Mouse (Mus musculus) intestine, postnatal 0 days (tissue): ENCODE measurements around the gene Col18a1. TPM values are rescaled to one million over a fixed set of nuclear protein-coding genes. Genes with fewer than 3 reads are reported as not detected.

Experiments used
- ATAC-seq: fragments of 200-750 bp; cut with Nextera tagmentation; 2 replicates; pipeline ENCODE4 v1.8.0; 2017; ENCODE audit warnings: mild to moderate bottlenecking, moderate TSS enrichment, moderate library complexity
- H3K27ac ChIP-seq: fragments of 300-500 bp; sonication (generic); 2 replicates; pipeline ENCODE4 v1.5.1; 2014; ENCODE audit warnings: mild to moderate bottlenecking, low read depth, low read length, moderate library complexity
- H3K27me3 ChIP-seq: fragments of 300-500 bp; sonication (generic); replicated peaks from 2 replicates; pipeline ENCODE4 v1.6.1; 2014; ENCODE audit warnings: low read length, mixed read lengths; ENCODE audit not compliant: control insufficient read depth, insufficient read depth
- H3K36me3 ChIP-seq: fragments of 300-500 bp; sonication (generic); 2 replicates; pipeline ENCODE4 v1.6.1; 2014; ENCODE audit warnings: mild to moderate bottlenecking, moderate library complexity; ENCODE audit not compliant: control insufficient read depth, insufficient read depth
- H3K4me1 ChIP-seq: fragments of 300-500 bp; sonication (generic); replicated peaks from 2 replicates; pipeline ENCODE4 v1.6.1; 2014; ENCODE audit warnings: antibody characterized with exemption, low read length, mixed read lengths; ENCODE audit not compliant: control insufficient read depth, insufficient read depth
- H3K4me2 ChIP-seq: fragments of 300-500 bp; sonication (generic); replicated peaks from 2 replicates; pipeline ENCODE4 v1.6.1; 2014; ENCODE audit warnings: low read depth, mild to moderate bottlenecking, moderate library complexity
- H3K4me3 ChIP-seq: fragments of 300-500 bp; sonication (generic); 2 replicates; pipeline ENCODE4 v1.5.1; 2014; ENCODE audit warnings: low read depth, low read length
- H3K9ac ChIP-seq: fragments of 300-500 bp; sonication (generic); 2 replicates; pipeline ENCODE4 v1.6.1; 2014; ENCODE audit warnings: mild to moderate bottlenecking, low read depth, low read length
- H3K9me3 ChIP-seq: fragments of 300-500 bp; sonication (generic); 2 replicates; pipeline ENCODE4 v1.6.1; 2016; ENCODE audit warnings: mixed run types; ENCODE audit not compliant: control insufficient read depth
- CTCF ChIP-seq: sonication (generic); IDR thresholded peaks from 2 replicates; pipeline ENCODE4 v1.5.1; 2016; ENCODE audit warnings: low read depth, mild to moderate bottlenecking, control low read depth, antibody characterized with exemption, moderate library complexity
- WGBS: fragments of 180-500 bp; shearing (Covaris S2); extraction: QIAGEN DNeasy Blood & Tissue Kit; methylation state at CpG from one replicate; pipeline ENCODE4 v1.1.7; 2014; 5-methylcytosine and 5-hydroxymethylcytosine counted together
- polyA plus RNA-seq: library from polyadenylated mRNA; unstranded; fragments of >200 nt; fragmentation: Nextera tagmentation; extraction: Ambion mirVana; gene quantifications from 2 replicates; pipeline ENCODE4 v1.2.1, GENCODE M21; 2015

The Col18a1 gene
- polyA plus RNA-seq, result 34.9 and 35.2 TPM in 2 replicates

DNA sequence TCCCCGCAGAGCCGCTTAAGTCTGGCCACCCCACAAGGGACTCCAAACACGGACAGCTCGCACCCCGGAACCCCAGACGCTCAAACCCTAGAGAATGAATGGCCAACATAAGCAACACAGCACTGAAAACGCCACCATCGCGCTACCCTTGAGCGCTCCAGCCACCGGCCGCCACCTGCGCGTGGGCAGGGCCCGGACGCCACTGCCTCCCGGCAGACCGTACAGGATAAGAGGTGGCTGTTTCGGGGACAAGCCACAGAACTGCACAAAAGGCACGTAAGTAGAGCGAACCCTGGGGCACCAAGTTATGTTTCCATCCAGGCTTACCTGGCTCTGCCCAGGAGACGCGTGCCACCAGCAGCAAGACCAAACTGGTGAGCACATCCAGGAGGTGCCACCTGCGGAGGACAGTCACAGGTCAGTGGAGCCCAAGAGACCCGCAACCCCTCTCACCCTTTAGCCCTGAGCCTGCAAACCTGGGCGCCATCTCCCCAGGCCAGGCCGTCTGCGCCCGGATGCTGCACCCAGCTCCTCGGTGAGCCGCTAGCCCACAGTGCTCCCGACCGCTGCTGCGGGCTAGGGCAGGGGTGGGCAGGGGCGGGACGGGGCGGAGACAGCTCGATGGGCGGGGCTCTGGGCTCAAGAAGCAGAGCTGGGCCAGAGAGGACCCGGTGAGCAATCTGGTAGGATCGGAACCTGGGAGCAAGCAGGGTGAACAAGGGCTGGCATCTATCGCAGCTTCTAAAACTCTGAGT is at the start of gene Col18a1:
Gene Col18a1 (minus strand): TSS at position 586 of the 755 bp plus-strand sequence.
- Histone ChIP-seq H3K4me2 (peak within 1 kb of the TSS; percentile 80), H3K4me3 (peak within 1 kb of the TSS; percentile 38), H3K27me3 (peaks cover 8% of the 10 kb centered on the region), H3K36me3 (no peaks in the 10 kb centered on the region), H3K9me3 (no peaks in the 10 kb centered on the region), H3K9ac (peak within 1 kb of the TSS; percentile 37; the same call in 1 of the 2 replicates), H3K27ac (no peak within 1 kb of the TSS), H3K4me1 (0 out of 2 replicates have a peak, but pooled peaks cover 3% of the 10 kb centered on the region)
- ATAC-seq, result peak; percentile 53
- TF ChIP-seq CTCF, result no peak
- 1% methylated on average over 42 of the region's 42 CpGs for WGBS

DNA sequence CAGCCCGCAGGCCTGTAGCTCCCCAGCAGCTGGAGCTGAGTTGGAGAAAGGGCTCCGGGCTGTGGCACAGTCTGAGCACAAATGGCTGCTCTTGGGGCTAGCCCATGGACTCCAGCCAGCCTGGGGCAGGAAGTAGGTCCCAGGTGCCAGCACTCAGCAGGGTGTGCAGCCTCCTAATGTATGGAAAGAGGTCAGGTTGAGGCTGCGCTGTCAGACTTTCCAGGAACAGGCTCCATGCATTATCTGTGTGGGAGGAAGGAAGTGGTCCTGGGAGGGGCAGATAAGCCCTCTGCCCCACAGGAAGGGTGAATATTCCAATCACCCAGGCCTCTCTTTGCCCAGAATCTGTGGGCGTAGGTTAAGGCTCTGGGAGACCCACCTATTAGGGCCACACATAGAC is 49.3 kb upstream of the Col18a1 start:
- TF ChIP-seq CTCF, result no peak
- Histone ChIP-seq H3K9ac (no peak overlapping the region), H3K27me3 (no peaks in the 10 kb centered on the region), H3K9me3 (no peaks in the 10 kb centered on the region), H3K4me3 (no peak overlapping the region), H3K36me3 (no peaks in the 10 kb centered on the region), H3K4me1 (peaks cover 38% of the 10 kb centered on the region), H3K4me2 (no peak overlapping the region), H3K27ac (peak overlapping the region; percentile 16; the same call in 1 of the 2 replicates)
- no peak for ATAC-seq
- 66% methylated on average over 4 of the region's 4 CpGs for WGBS

DNA sequence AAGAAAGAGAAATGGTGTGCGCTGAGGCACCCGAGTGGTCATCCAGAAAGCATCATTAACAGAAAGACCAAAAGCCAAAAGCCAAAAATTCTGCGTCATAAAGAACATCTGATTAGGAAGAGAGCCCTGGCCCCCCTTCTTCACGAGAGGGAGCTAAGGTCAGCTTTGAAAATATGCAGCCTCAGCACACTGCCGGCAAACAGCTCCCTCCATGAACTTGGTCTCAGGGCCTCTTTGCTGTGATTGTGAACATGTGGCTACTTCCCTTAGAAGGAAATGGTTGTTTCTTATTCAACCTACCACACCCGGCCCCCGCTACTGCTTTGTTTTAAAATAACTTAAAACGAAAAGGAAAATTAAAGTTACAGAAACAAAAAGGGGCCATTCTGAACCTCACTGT is 48.2 kb upstream of the Col18a1 start:
- H3K4me1 ChIP-seq, result peaks cover 41% of the 10 kb centered on the region
- no peaks in the 10 kb centered on the region for H3K36me3 ChIP-seq
- ATAC-seq, result no peak
- peak overlapping the region; percentile 51; the same call in 1 of the 2 replicates for H3K27ac ChIP-seq
- 25% methylated on average over 8 of the region's 8 CpGs for WGBS
- no peaks in the 10 kb centered on the region for H3K27me3 ChIP-seq
- H3K4me2 ChIP-seq, result no peak overlapping the region
- H3K9ac ChIP-seq, result no peak overlapping the region
- H3K9me3 ChIP-seq, result no peaks in the 10 kb centered on the region
- no peak for TF ChIP-seq CTCF
- H3K4me3 ChIP-seq, result no peak overlapping the region

DNA sequence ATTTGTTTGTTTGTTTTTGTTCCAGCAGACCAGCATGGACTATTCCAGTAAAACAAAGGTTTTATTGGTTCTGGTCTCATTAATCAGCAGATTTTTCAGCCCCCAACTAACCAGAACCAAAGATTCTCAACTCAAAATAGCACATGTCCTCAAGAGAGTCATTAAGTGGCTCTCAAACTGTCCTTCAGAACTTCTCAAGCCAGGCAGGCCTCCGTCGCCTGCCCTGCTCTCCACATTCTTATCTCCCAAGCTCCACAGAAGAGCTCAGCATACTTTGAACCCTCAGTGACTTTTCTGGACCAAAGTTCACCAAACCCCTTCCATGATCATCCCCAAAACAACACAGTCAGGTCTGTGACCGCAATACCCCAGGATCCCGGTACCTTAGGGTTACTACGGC is 47.1 kb upstream of the Col18a1 start:
- WGBS, result 77% methylated on average over 5 of the region's 5 CpGs
- Histone ChIP-seq H3K36me3 (no peaks in the 10 kb centered on the region), H3K4me1 (peaks cover 41% of the 10 kb centered on the region)

DNA sequence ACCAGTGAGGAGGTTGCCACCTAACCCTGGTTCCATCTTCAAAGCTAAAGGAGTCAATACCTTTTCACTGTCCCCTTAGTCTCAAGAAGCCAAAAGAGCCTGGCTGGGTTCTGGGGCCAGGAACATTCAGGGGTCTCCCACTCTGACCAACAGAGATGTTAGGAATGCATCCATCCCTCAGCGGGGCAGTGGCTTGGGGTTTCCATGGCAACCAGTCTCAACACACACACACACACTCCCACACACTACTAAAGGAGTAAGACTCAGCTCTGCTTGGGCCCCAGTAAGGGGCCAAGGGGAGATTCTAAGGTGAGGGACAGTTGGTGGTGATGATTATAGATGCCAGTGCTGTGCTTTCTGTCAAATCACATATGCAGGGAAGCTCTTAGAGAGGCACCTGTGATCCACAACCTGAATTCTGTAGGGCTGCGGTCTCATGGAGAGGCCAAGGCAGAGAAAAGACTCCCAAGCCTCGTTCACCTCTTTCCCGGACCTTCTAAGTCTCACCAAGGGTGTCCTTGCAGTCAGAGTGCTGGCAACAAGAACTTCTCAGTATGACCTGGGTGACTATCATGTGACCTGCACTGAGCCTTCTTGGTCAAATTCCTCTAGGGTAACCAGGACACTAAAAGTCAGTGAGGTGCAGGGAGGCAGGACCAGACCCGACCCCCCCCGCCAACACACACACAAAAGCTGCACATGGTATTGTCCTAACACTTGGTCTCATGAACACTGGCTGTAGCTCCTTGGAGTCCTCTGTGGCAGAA is 46.2 kb upstream of the Col18a1 start:
- no peaks in the 10 kb centered on the region for H3K36me3 ChIP-seq
- no peak overlapping the region for H3K4me2 ChIP-seq
- ATAC-seq, result no peak
- no peak for TF ChIP-seq CTCF
- H3K4me1 ChIP-seq, result peaks cover 37% of the 10 kb centered on the region
- no peaks in the 10 kb centered on the region for H3K27me3 ChIP-seq
- no peak overlapping the region; the same call in 1 of the 2 replicates for H3K27ac ChIP-seq
- 81% methylated on average over 6 of the region's 6 CpGs for WGBS
- H3K4me3 ChIP-seq, result no peak overlapping the region
- H3K9ac ChIP-seq, result no peak overlapping the region
- H3K9me3 ChIP-seq, result no peaks in the 10 kb centered on the region

More for the DNA sequence above, 47.1 kb upstream of the Col18a1 start:
- Histone ChIP-seq H3K9ac (no peak overlapping the region), H3K27me3 (no peaks in the 10 kb centered on the region), H3K4me2 (no peak overlapping the region), H3K27ac (peak overlapping the region; percentile 46), H3K9me3 (no peaks in the 10 kb centered on the region), H3K4me3 (no peak overlapping the region)
- no peak for ATAC-seq
- TF ChIP-seq CTCF, result no peak

DNA sequence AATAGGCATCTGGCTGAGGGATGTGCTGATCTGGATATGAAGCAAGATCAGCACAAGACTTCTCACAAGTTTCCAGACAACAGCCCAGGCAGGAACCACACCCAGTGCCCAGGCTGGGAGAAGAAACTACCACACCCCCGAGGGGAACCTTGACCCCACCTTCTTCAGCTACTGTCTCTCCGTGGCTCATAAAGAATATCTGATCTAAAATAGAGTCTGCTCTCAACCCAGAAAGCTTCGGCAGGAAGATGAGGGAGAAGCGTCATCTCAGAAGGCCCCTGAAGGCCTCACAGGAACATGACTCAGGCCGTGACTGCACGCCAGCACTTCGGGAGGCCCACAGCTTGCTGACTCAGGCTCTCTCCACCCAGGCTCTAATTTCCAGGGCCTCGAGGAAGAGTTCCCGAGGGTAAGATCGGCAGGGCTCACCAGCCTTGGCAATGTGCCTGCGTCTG is 44.8 kb upstream of the Col18a1 start:
- 0 out of 2 replicates have a peak overlapping the region, but pooled peaks have one; percentile 3 for H3K4me2 ChIP-seq
- H3K4me3 ChIP-seq, result no peak overlapping the region
- ATAC-seq, result peak; percentile 83
- H3K36me3 ChIP-seq, result no peaks in the 10 kb centered on the region
- H3K9ac ChIP-seq, result no peak overlapping the region
- H3K9me3 ChIP-seq, result no peaks in the 10 kb centered on the region
- no peaks in the 10 kb centered on the region for H3K27me3 ChIP-seq
- H3K27ac ChIP-seq, result peak overlapping the region; percentile 76
- TF ChIP-seq CTCF, result no peak
- WGBS, result 7% methylated on average over 11 of the region's 11 CpGs
- H3K4me1 ChIP-seq, result peaks cover 30% of the 10 kb centered on the region
